Mouse (Mus musculus) heart, adult 2 months (tissue): ENCODE data around the gene Ube2f. TPM values are rescaled to one million over a fixed set of nuclear protein-coding genes. Genes with fewer than 3 reads are reported as not detected.
A peak's percentile ranks its signal among the peaks of the same experiment; 100 is the strongest.

Experiments
- DNase-seq, 2 experiments: peaks; one replicate each; pipeline ENCODE4 v3.0.0; 2021
- H3K27ac ChIP-seq: fragments of 200-600 bp; 2 replicates; pipeline ENCODE4 v1.8.1; 2022
- H3K27me3 ChIP-seq: fragments of 200-500 bp; 2 replicates; pipeline ENCODE4 v1.6.1; 2012; ENCODE audit warnings: mild to moderate bottlenecking, low read length, inconsistent platforms, mixed read lengths; ENCODE audit not compliant: control insufficient read depth, insufficient read depth
- H3K36me3 ChIP-seq: fragments of 200-500 bp; 2 replicates; pipeline ENCODE4 v1.6.1; 2012; ENCODE audit warnings: low read length, inconsistent platforms; ENCODE audit not compliant: control insufficient read depth, insufficient read depth
- H3K4me1 ChIP-seq: fragments of 200-500 bp; 2 replicates; pipeline ENCODE4 v1.6.1; 2011; ENCODE audit warnings: low read length; ENCODE audit not compliant: control insufficient read depth, insufficient read depth
- H3K4me3 ChIP-seq: fragments of 200-600 bp; 2 replicates; pipeline ENCODE4 v1.8.1; 2022
- H3K79me2 ChIP-seq: fragments of 200-500 bp; replicated peaks from 2 replicates; pipeline ENCODE4 v1.6.1; 2012; ENCODE audit warnings: mild to moderate bottlenecking, inconsistent platforms, low read length, moderate library complexity, mixed read lengths; ENCODE audit not compliant: control insufficient read depth, insufficient read depth
- H3K9ac ChIP-seq: fragments of 200-500 bp; 2 replicates; pipeline ENCODE4 v1.6.1; 2012; ENCODE audit warnings: low read depth, mild to moderate bottlenecking, control low read depth, inconsistent platforms, low read length, mixed read lengths
- CTCF ChIP-seq: fragments of 200-600 bp; IDR thresholded peaks from 2 replicates; pipeline ENCODE4 v1.8.1; 2022; ENCODE audit warnings: antibody characterized with exemption, mild to moderate bottlenecking, moderate library complexity
- EP300 ChIP-seq: fragments of 200-500 bp; IDR thresholded peaks from 2 replicates; pipeline ENCODE4 v1.6.1; 2011; ENCODE audit warnings: low read depth, low read length, control low read depth; ENCODE audit not compliant: insufficient read depth
- POLR2A ChIP-seq: fragments of 200-500 bp; IDR thresholded peaks from 2 replicates; pipeline ENCODE4 v1.6.1; 2011; ENCODE audit warnings: mild to moderate bottlenecking, low read depth, low read length, control low read depth; ENCODE audit not compliant: insufficient read depth
- WGBS: fragments of 180-500 bp; shearing (Covaris S2); methylation state at CpG from one replicate; pipeline ENCODE4 v1.1.7; 2018; 5-methylcytosine and 5-hydroxymethylcytosine counted together
- intact Hi-C: fragments of 180-260 bp; cut with DNase I; formaldehyde crosslinking; loops from one replicate; pipeline ENCODE4 v1.15.1; 2025
- polyA plus RNA-seq: library from polyadenylated mRNA; depleted of rRNA; stranded (reverse); fragments of >200 nt; gene quantifications from 2 replicates; pipeline ENCODE4 v1.2.3, GENCODE M21; 2012
- total RNA-seq, 2 experiments: library from RNA; stranded (reverse); gene quantifications; 2 replicates each; pipeline ENCODE4 v1.2.3; 2021

Ube2f gene
- total and polyA plus RNA-seq, 3 experiments, result 39.4 to 48.1 (median 43.1) TPM

- Histone ChIP-seq H3K79me2 (no peaks in the 10 kb centered on the region), H3K36me3 (no peaks in the 10 kb centered on the region), H3K4me1 (peaks cover 19% of the 10 kb centered on the region), H3K27ac (peak overlapping the region; percentile 79), H3K9ac (no peak overlapping the region), H3K27me3 (no peaks in the 10 kb centered on the region), H3K4me3 (no peak overlapping the region)
- TF ChIP-seq POLR2A (no peak), CTCF (no peak), EP300 (no peak)
- intact Hi-C loops, result loop anchor here (2.0 kb wide), 1 partner anchor 23 kb away; no protein-coding TSS in a partner anchor
- 2% methylated on average over 1 of the region's 1 CpGs for WGBS
- DNase-seq, result no peak
These were observed 34.1 kb upstream of the Ube2f start for GRCm38 (mm10) chr1:91215981-91216380.

- Histone ChIP-seq H3K79me2 (no peaks in the 10 kb centered on the region), H3K4me3 (no peak overlapping the region), H3K4me1 (peaks cover 13% of the 10 kb centered on the region), H3K9ac (peak overlapping the region; percentile 2; the same call in 1 of the 2 replicates), H3K27ac (peak overlapping the region; percentile 79), H3K27me3 (no peaks in the 10 kb centered on the region), H3K36me3 (no peaks in the 10 kb centered on the region)
- TF ChIP-seq EP300 (no peak), POLR2A (no peak), CTCF (no peak)
- intact Hi-C loops, result loop anchor here (2.0 kb wide), 1 partner anchor 22 kb away; no protein-coding TSS in a partner anchor
- peak in 1 of 2 experiments; percentile 74 for DNase-seq
- 26% methylated on average over 10 of the region's 10 CpGs for WGBS
These were observed 33.4 kb upstream of the Ube2f start for GRCm38 (mm10) chr1:91216504-91217267.

GRCm38 (mm10) chr1:91219641-91220321 lies 30.3 kb upstream of the Ube2f start:
- 81% methylated on average over 7 of the region's 7 CpGs for WGBS
- no peaks in the 10 kb centered on the region for H3K79me2 ChIP-seq
- TF ChIP-seq POLR2A (no peak), EP300 (no peak), CTCF (no peak)
- intact Hi-C loops, result no loop called here
- no peak overlapping the region for H3K27ac ChIP-seq
- no peak for DNase-seq
- no peaks in the 10 kb centered on the region for H3K27me3 ChIP-seq
- no peak overlapping the region for H3K9ac ChIP-seq
- no peak overlapping the region for H3K4me3 ChIP-seq
- peaks cover 12% of the 10 kb centered on the region for H3K4me1 ChIP-seq
- H3K36me3 ChIP-seq, result no peaks in the 10 kb centered on the region

- Histone ChIP-seq H3K27ac (no peak overlapping the region), H3K9ac (no peak overlapping the region), H3K79me2 (no peaks in the 10 kb centered on the region), H3K27me3 (no peaks in the 10 kb centered on the region), H3K4me3 (no peak overlapping the region), H3K4me1 (peaks cover 11% of the 10 kb centered on the region), H3K36me3 (no peaks in the 10 kb centered on the region)
- DNase-seq, result no peak
- 71% methylated on average over 3 of the region's 3 CpGs for WGBS
- TF ChIP-seq CTCF (no peak), EP300 (no peak), POLR2A (no peak)
- intact Hi-C loops, result no loop called here
These were observed 29.8 kb upstream of the Ube2f start for GRCm38 (mm10) chr1:91220322-91220672.

- H3K4me3 ChIP-seq, result no peak overlapping the region
- intact Hi-C loops, result no loop called here
- no peaks in the 10 kb centered on the region for H3K4me1 ChIP-seq
- H3K79me2 ChIP-seq, result no peaks in the 10 kb centered on the region
- no peak overlapping the region for H3K9ac ChIP-seq
- TF ChIP-seq CTCF, result no peak
- TF ChIP-seq POLR2A, result no peak
- no peak for TF ChIP-seq EP300
- H3K27ac ChIP-seq, result no peak overlapping the region
- DNase-seq, result no peak
- H3K36me3 ChIP-seq, result no peaks in the 10 kb centered on the region
- H3K27me3 ChIP-seq, result no peaks in the 10 kb centered on the region
- WGBS, result 76% methylated on average over 4 of the region's 4 CpGs
These were observed 23.5 kb upstream of the Ube2f start for GRCm38 (mm10) chr1:91226562-91226961.

- Histone ChIP-seq H3K79me2 (no peaks in the 10 kb centered on the region), H3K27me3 (no peaks in the 10 kb centered on the region), H3K4me1 (no peaks in the 10 kb centered on the region), H3K4me3 (no peak overlapping the region), H3K36me3 (no peaks in the 10 kb centered on the region), H3K27ac (no peak overlapping the region), H3K9ac (no peak overlapping the region)
- TF ChIP-seq EP300 (no peak), CTCF (no peak), POLR2A (no peak)
- no peak for DNase-seq
- intact Hi-C loops, result no loop called here
- 45% methylated on average over 15 of the region's 15 CpGs for WGBS
These were observed 22.6 kb upstream of the Ube2f start for GRCm38 (mm10) chr1:91227381-91228054.
